Mouse (Mus musculus) midbrain, postnatal 0 days (tissue): ENCODE measurements at regions not wholly inside any gene's neighbourhood (a gene's known extent, or its start where the extent isn't known, plus 50 kb on each side); places are given as distances from the start of the nearest gene placed in this dataset.
"Not testable (repeated sequence)": the region's sequence is repeated elsewhere in the genome, so short reads cannot be mapped to it uniquely, and the experiment has no call there.

ENCODE experiments used
- ATAC-seq: fragments of 200-750 bp; cut with Nextera tagmentation; 2 replicates; pipeline ENCODE4 v1.8.0; 2017; ENCODE audit warnings: moderate number of reproducible peaks, mild to moderate bottlenecking, moderate TSS enrichment, moderate library complexity; ENCODE audit not compliant: low FRiP score
- DNase-seq: peaks from one replicate; pipeline ENCODE4 v3.0.0-alpha.2; 2015; ENCODE audit warnings: low spot score
- H3K27ac ChIP-seq: fragments of 300-500 bp; sonication (generic); 2 replicates; pipeline ENCODE4 v1.5.1; 2014; ENCODE audit warnings: low read depth, mild to moderate bottlenecking, low read length, mixed read lengths
- H3K27me3 ChIP-seq: fragments of 300-500 bp; sonication (generic); 2 replicates; pipeline ENCODE4 v1.6.1; 2014; ENCODE audit warnings: low read length, control low read depth, mixed read lengths; ENCODE audit not compliant: insufficient read depth
- H3K36me3 ChIP-seq: fragments of 300-500 bp; sonication (generic); 2 replicates; pipeline ENCODE4 v1.6.1; 2014; ENCODE audit warnings: low read length, control low read depth, mixed read lengths; ENCODE audit not compliant: insufficient read depth
- H3K4me1 ChIP-seq: fragments of 300-500 bp; sonication (generic); 2 replicates; pipeline ENCODE4 v1.6.1; 2014; ENCODE audit warnings: mild to moderate bottlenecking, control low read depth, antibody characterized with exemption, low read length, mixed read lengths; ENCODE audit not compliant: insufficient read depth
- H3K4me2 ChIP-seq: fragments of 300-500 bp; sonication (generic); 2 replicates; pipeline ENCODE4 v1.6.1; 2014; ENCODE audit warnings: low read depth, mild to moderate bottlenecking, low read length, mixed read lengths; ENCODE audit not compliant: poor library complexity, severe bottlenecking
- H3K4me3 ChIP-seq: fragments of 300-500 bp; sonication (generic); 2 replicates; pipeline ENCODE4 v1.5.1; 2014; ENCODE audit warnings: low read depth, mild to moderate bottlenecking, low read length, moderate library complexity
- H3K9ac ChIP-seq: fragments of 300-500 bp; sonication (generic); replicated peaks from 2 replicates; pipeline ENCODE4 v1.6.1; 2014; ENCODE audit warnings: mild to moderate bottlenecking, low read length, moderate library complexity, mixed read lengths; ENCODE audit not compliant: poor library complexity, severe bottlenecking
- H3K9me3 ChIP-seq: fragments of 300-500 bp; sonication (generic); 2 replicates; pipeline ENCODE4 v1.6.1; 2016; ENCODE audit warnings: low read length, control low read depth
- CTCF ChIP-seq: IDR thresholded peaks from 2 replicates; pipeline ENCODE4 v1.5.1; 2016; ENCODE audit warnings: antibody characterized with exemption, mild to moderate bottlenecking
- WGBS: fragments of 180-500 bp; shearing (Covaris S2); extraction: QIAGEN DNeasy Blood & Tissue Kit; methylation state at CpG from one replicate; pipeline ENCODE4 v1.1.7; 2014; 5-methylcytosine and 5-hydroxymethylcytosine counted together

GRCm38 (mm10) chr13:39427996-39428395, 467.3 kb upstream of the Slc35b3 start:
- Histone ChIP-seq H3K27ac (no peak overlapping the region), H3K4me2 (no peak overlapping the region), H3K4me3 (no peak overlapping the region), H3K9me3 (no peaks in the 10 kb centered on the region), H3K9ac (no peak overlapping the region), H3K4me1 (no peaks in the 10 kb centered on the region), H3K27me3 (no peaks in the 10 kb centered on the region), H3K36me3 (no peaks in the 10 kb centered on the region)
- WGBS, result 84% methylated on average over 3 of the region's 3 CpGs
- DNase-seq (no peak), ATAC-seq (no peak)
- TF ChIP-seq CTCF, result no peak

GRCm38 (mm10) chr13:39425944-39426343, 465.3 kb upstream of the Slc35b3 start:
- H3K36me3 ChIP-seq, result no peaks in the 10 kb centered on the region
- no peaks in the 10 kb centered on the region for H3K9me3 ChIP-seq
- DNase-seq (no peak), ATAC-seq (no peak)
- H3K27me3 ChIP-seq, result no peaks in the 10 kb centered on the region
- H3K27ac ChIP-seq, result no peak overlapping the region
- 69% methylated on average over 6 of the region's 6 CpGs for WGBS
- H3K4me2 ChIP-seq, result no peak overlapping the region
- H3K9ac ChIP-seq, result no peak overlapping the region
- TF ChIP-seq CTCF, result peak; percentile 28
- no peaks in the 10 kb centered on the region for H3K4me1 ChIP-seq
- no peak overlapping the region for H3K4me3 ChIP-seq

GRCm38 (mm10) chr13:39418127-39418526, 457.5 kb upstream of the Slc35b3 start:
- no peak for TF ChIP-seq CTCF
- WGBS, result 37% methylated on average over 7 of the region's 7 CpGs
- no peak overlapping the region for H3K4me2 ChIP-seq
- H3K27me3 ChIP-seq, result no peaks in the 10 kb centered on the region
- DNase-seq (no peak), ATAC-seq (no peak)
- H3K9ac ChIP-seq, result no peak overlapping the region
- no peaks in the 10 kb centered on the region for H3K9me3 ChIP-seq
- no peaks in the 10 kb centered on the region for H3K36me3 ChIP-seq
- no peaks in the 10 kb centered on the region for H3K4me1 ChIP-seq
- H3K27ac ChIP-seq, result no peak overlapping the region
- H3K4me3 ChIP-seq, result no peak overlapping the region

- Histone ChIP-seq H3K9ac (no peak overlapping the region), H3K27ac (no peak overlapping the region), H3K4me1 (no peaks in the 10 kb centered on the region), H3K4me2 (no peak overlapping the region), H3K4me3 (no peak overlapping the region), H3K36me3 (no peaks in the 10 kb centered on the region), H3K27me3 (no peaks in the 10 kb centered on the region), H3K9me3 (no peaks in the 10 kb centered on the region)
- ATAC-seq (no peak), DNase-seq (peak; percentile 6)
- WGBS, result 74% methylated on average over 14 of the region's 14 CpGs
- TF ChIP-seq CTCF, result no peak
Observed at GRCm38 (mm10) chr13:39411471-39412251, 451.0 kb upstream of the Slc35b3 start.

- Histone ChIP-seq H3K36me3 (no peaks in the 10 kb centered on the region), H3K4me3 (no peak overlapping the region), H3K9ac (no peak overlapping the region), H3K4me2 (no peak overlapping the region), H3K9me3 (no peaks in the 10 kb centered on the region), H3K27me3 (no peaks in the 10 kb centered on the region), H3K4me1 (no peaks in the 10 kb centered on the region), H3K27ac (no peak overlapping the region)
- no peak for TF ChIP-seq CTCF
- DNase-seq (no peak), ATAC-seq (no peak)
- 93% methylated on average over 3 of the region's 3 CpGs for WGBS
Observed at GRCm38 (mm10) chr13:39392589-39392988, 431.9 kb upstream of the Slc35b3 start.

GRCm38 (mm10) chr13:39392151-39392550, 431.5 kb upstream of the Slc35b3 start:
- H3K9ac ChIP-seq, H3K4me3 ChIP-seq, H3K27ac ChIP-seq, H3K4me1 ChIP-seq, H3K27me3 ChIP-seq, H3K4me2 ChIP-seq, ATAC-seq, DNase-seq, H3K36me3 ChIP-seq, H3K9me3 ChIP-seq: not testable (repeated sequence)
- 95% methylated on average over 1 of the region's 1 CpGs for WGBS
